Mouse (Mus musculus) liver, adult (tissue): Measurements from ENCODE around the gene C2cd4c.

Source experiments
- GATA4 ChIP-seq: IDR thresholded peaks from 2 replicates; pipeline ENCODE4 v1.6.1; 2014; ENCODE audit warnings: mild to moderate bottlenecking, low read length; ENCODE audit not compliant: insufficient replicate concordance

C2cd4c gene

DNA sequence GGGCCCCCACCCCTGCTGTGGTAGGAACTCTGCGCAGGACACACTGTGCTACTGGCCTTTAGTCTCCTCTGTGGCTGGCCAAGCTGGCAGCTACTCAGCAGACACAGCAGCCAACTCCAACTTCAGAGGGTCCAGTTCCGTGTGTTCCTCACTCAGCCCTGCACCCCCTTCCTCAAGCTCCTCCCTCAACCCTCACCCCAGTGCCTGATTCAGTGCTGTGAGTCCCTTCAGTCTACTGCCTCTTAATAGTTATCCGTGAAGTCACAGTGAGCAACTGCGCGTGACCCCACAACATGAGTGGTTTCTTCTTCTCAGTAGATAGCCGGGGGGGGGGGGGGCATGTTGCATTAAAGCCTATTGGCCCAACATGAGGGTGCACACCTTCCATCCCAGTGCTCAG lies 40.2 kb downstream of the C2cd4c start:
- no peak for TF ChIP-seq GATA4

DNA sequence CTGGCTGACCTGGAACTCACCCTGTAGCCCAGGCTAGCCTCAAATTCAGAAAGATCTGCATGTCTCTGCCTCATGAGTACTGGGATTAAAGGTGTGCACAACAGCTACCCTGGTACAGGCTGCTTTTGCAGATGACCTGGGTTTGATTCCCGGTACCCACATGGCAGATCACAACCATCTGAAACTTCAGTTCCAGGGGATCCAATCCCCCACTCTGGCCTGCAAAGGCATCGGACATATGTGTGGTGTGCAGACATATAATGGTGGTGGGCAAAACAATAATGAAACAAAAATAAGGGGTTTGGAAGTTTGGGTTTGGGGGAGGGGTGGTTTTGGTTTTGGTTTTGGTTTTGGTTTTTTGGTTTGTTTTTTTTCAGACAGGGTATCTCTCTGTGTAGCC lies 42.5 kb downstream of the C2cd4c start:
- no peak for TF ChIP-seq GATA4

DNA sequence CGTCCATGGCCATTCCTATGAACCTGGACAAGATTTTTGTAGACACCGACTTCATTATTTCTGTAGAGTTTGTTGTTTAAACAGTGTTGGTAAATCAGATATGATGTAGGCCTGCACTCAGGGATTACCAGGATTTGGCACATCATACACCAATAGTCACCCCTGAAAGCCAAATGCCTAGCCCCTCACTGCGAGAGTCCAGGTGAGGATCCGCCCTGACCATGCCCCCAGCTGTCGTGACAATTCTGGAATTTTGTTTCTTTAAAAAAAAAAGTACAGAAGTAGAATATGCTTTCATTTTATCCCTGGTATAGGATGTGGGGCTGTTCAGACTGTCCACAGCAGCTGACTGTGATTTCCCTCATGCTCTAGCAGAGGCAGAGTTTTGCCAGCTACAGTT lies 43.9 kb downstream of the C2cd4c start:
- no peak for TF ChIP-seq GATA4

DNA sequence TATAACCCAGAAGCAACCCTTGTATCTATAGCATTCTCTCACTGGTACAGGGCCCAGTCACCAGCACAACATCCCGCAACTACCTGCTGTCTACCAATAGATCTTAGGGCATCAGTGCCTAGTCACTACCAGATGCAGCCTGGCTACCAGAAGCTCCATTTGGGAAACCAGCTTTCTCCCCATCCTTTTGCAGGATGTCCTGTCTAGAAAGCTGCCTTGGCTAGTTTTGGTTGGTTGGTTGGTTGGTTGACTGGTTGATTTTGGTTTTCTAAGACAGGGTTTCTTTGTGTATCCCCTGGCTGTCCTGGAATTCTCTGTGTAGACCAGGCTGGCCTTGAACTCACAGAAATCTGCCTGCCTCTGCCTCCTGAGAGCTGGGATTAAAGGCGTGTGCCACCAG lies 54.1 kb downstream of the C2cd4c start:
- TF ChIP-seq GATA4 = no peak

DNA sequence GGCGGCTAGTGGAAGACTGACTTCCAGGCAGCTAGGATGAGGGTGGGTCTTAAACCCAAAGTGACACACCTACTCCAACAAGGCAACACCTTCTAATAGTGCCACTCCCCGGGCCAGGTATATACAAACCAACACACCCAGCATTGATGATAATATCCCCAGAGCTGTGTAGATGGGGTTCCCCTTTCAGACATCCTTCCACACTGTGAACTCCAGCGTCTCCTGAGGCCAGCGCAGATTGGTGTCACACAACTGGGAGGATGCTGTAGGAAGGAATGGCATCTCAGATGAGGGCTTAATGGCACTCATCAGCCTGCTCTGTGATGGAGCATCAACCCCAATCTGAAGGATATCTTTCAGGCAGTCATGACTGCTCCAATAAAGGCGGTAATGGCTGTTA lies 56.3 kb downstream of the C2cd4c start:
- no peak for TF ChIP-seq GATA4

DNA sequence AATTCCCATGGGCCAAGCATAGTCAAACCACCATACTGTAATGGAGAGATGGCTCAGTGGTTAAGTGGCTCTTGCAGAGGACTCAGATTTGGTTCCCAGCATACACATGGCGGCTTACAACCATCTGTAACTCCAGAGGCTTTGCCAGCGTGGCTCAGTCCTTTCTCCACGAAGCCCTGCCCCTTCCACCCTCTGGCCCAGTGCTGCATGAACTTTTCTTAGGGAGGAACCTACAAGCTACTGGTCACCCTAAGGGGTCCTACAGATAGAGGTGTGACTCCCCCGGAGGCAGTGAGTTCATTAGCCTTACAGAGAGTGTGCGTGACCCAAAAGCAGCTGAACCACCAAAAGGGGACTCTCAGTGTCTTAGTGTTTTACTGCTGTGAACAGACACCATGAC lies 56.9 kb downstream of the C2cd4c start:
- no peak for TF ChIP-seq GATA4
